Mouse (Mus musculus) testis, adult 2 months (tissue): ENCODE results near the gene Bbs2.

Experiments
- CTCF ChIP-seq: fragments of 200-500 bp; IDR thresholded peaks from 2 replicates; pipeline ENCODE4 v1.5.1; 2012; ENCODE audit warnings: low read depth, mild to moderate bottlenecking, inconsistent platforms, low read length, moderate library complexity; ENCODE audit not compliant: control insufficient read depth, insufficient read depth, insufficient replicate concordance
- POLR2A ChIP-seq: fragments of 200-500 bp; IDR thresholded peaks from 2 replicates; pipeline ENCODE4 v1.6.1; 2012; ENCODE audit warnings: low read depth, mild to moderate bottlenecking, inconsistent platforms, low read length, moderate library complexity; ENCODE audit not compliant: control insufficient read depth

DNA sequence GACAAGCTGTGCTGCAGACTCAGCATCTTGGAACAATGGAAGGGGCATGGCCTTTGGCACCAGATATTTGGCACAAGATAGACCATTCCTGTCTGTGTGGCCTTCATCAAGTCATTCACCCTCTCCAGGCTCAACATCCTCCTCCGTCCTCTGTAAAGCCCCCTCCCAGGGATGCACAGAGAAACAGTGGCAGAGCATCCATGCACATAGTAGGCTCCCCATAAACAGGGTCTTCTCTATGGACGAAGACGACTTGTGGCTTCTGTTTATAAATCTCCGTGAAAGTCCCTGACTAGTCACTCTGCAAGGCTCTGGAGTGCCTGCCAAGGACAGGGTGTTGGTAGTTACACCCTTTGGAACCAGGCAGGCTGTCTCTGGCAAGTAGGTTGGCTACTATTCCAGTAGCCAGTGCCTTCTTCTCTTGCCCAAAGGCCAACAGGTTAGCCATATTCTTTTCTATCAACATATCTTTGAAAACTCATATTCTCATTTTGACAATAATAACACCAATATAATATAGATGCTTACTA, 41.6 kb upstream of the Bbs2 start:
- TF ChIP-seq CTCF = no peak
- TF ChIP-seq POLR2A = no peak
